Mouse (Mus musculus) frontal cortex, postnatal 36 days (tissue): ENCODE measurements around the gene Ccdc175.

Experiments
- DNase-seq, 2 experiments: peaks; one replicate each; pipeline ENCODE4 v3.0.0; 2022; ENCODE audit warnings: low spot score in 2 of 2

Gene Ccdc175

DNA sequence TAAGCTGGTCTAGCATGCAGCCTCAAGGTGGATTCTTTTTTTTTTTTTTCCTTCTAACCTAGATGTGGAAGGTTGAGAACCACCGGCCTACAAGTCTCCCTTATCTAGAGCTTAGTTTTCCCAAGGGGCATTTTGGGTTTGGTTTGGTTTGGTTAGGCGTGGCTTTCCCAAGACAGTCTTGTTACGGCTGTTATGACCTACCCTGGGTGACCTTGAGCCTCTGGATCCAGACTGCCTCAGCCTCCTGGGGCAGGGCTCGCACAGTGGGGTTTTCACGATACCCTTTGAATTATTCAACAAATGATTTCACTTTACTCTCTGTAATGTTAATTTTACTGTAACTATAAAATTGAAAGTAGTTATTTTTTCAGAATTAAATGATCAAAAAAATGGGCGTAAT lies 82.1 kb downstream of the Ccdc175 start:
- no peak for DNase-seq

DNA sequence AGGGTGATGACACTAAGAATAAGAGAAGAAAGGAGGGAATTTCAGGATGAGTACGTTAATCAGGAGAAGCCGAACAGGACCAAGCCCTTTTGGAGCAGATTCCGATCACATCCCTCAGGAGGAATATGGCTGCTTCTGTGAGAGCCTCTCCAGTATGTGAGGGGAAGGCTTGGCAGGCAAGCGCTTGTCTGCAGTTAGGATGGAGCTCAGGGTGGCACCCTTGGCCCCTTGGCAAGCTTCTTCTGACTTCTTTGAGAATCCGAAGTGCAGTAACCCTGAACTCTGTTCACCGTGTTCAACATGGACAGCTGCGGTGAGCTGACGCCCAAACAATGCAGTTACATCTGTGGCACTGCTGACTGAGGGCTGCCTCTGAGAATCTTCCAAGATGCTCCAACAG lies 87.9 kb downstream of the Ccdc175 start:
- DNase-seq, result no peak

DNA sequence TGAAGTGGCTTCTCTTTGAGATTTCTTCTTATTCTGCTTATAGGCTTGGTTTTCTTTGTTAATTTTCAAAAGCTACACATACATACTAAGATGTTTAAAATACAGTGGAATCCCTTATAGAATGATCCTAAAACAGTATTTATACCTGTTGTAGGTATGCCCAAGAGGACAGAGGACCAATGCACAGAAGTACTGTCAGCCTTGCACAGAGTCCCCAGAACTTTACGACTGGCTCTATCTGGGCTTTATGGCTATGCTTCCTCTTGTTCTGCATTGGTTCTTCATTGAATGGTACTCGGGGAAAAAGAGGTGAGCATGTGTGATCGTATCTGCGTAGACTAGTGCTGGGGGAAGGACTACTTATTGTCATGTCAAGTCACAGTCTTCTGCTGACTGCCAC lies 95.0 kb downstream of the Ccdc175 start:
- DNase-seq, result no peak

DNA sequence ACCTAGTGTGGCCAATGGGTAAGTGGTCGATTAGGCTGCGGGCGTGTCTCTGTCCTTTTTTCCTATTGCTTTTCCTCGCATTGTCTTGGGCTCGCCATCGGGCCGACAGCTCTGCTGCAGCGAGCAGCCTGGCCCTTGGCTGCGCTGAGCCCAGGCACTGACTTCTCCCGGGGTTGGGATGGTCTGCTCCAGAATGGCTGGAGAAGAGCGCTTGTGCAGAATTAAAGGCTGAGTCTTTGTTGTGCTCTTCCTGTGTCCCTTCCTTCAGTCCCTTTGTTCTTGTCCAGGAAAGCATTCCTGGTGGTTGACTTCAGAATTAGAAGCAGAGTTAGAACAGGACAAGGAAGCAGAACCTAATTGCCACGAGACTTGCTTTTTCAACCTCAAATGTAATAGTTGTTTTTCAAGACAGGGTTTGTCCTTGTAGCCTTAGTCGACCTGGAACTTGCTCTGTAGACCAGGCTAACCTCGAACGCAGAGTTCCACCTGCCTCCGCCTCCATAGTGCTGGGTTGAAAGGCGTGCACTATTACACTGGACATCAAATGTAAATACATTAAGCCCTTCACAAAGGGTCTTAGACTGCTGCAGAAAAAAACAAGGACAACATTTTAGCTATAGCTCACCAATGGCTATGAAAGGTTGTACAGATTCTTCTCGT lies 98.5 kb downstream of the Ccdc175 start:
- DNase-seq, result no peak

DNA sequence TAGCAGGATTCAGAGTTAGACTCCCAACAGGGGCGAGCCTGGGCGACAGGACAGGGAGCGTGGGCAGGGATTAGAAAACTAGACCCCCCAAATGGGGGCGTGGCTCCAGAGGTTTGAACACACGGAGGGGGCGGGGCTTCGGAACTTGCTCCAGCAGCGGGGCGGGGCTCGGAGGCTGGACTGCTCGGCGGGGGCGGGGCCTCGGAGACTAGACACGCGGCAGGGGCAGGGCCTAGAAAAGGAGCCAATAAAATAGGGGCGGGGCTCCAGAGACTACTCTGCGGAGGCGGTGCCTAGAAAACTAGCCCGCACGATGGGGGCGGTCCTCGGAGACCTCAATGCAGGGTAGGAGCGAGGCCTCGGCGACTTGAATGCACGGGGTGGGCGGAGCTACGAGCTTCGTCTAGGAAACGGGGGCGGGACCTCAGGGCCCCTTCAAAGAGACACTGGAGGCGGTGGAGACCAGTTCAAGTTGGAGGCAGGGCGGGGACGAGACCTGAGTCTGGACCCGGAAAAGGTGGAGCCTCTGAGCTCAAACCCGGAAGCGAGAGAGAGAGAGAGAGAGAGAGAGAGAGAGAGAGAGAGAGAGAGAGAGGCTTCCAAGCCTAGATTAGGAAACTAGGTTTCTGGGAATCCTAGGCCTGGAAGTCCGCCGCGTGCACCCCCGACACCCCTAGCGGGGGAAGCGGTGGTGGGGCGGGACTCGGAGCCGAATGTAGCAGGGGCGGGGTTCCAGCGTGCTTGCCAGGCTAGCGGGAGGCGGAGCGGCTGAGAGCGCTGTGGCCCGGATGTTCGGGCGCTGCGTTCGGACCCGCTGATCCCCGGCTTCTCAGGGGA lies 99.3 kb downstream of the Ccdc175 start, which contains the start of the genes L3hypdh and Jkamp:
Gene L3hypdh, minus strand, starts transcription at position 111 of the 837 bp plus-strand sequence.
Gene Jkamp, plus strand, starts transcription at position 261 of the 837 bp plus-strand sequence.
- peak; percentile 98 for DNase-seq

DNA sequence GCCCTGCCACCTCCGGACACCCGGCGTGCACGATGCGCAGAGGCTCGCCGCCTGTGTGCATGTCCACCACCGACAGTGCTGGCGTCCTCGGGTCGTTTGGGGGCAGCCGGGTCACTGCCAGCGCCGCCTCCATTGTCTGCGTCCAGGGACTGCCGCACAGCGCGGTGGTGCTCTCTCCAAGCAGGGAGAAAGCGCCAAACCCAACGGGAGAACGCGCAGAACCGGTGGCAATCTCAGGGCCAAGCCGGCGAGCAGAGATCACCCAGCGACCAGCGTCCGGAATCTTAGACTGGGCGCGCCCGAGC lies 99.9 kb downstream of the Ccdc175 start:
- DNase-seq, result no peak

DNA sequence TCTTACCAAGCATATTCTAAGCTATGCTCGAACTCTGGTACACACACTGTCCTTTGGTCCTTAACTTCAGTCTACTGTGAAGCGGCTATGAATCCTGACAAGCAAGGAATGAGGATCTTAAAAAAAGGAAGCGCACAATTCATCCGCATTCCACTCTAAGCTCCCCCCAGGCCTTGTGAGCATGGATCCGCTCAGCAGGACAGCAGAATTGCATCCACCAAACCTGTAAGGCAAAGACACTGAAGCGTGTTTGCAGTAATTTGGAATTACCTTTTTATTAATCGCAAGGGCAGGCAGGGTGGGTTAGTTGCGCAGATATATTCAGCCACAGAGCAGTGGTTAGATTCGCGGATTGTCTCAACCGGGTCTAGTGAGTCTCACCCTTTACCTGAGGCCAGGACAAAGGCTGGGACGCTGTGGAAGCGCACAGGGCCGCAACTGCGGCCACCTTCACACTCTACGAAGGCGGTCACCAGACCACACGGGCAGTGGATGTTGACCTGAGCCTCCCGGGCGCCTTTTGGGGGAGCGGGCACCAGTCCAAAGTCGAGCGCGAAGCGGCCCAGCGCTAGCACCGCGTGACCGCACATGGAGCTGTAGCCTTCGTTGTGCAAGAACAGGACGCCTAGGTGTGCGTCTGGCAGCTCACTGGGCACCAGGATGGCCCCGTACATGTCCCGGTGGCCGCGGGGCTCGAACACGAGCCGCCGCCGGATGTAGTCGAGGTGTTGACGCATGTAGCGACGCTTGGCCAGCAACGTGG lies 100.4 kb downstream of the Ccdc175 start:
- no peak for DNase-seq

DNA sequence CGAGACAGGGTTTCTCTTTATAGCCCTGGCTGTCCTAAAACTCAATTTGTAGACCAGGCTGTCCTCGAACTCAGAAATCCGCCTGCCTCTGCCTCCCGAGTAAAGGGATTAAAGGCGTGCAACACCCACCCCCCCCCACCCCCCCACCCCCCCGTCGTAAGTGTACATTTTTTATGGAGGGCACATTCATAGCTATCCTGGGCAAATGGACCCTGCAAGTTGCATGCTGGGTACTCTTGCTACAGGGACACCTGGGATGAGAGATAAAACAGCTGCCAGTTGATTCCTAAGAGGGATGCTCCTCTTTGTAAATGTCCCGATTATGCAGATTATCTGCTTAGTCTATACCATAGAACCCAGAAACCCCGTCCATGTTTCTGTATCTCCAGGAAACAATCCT lies 101.6 kb downstream of the Ccdc175 start:
- no peak for DNase-seq

DNA sequence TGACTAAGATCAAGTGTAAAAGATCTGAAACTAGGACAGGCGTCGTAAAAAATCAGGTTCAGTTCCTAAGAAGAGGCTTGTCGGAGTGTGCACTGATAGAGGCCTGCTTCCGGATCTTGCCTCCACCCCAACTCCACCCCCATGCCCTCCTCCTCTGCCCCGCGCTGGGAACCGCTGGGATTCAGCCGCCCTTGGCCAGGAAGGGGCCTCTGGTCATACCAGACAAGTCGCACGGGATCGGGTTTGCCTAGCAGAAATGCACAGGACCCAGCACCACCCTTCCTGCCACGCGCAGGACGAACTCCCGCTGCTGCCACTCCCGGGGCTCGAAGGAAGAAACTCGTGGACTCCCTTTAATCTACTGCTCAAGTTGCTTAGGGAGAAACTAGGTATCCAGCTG lies 102.5 kb downstream of the Ccdc175 start:
- DNase-seq, result no peak

DNA sequence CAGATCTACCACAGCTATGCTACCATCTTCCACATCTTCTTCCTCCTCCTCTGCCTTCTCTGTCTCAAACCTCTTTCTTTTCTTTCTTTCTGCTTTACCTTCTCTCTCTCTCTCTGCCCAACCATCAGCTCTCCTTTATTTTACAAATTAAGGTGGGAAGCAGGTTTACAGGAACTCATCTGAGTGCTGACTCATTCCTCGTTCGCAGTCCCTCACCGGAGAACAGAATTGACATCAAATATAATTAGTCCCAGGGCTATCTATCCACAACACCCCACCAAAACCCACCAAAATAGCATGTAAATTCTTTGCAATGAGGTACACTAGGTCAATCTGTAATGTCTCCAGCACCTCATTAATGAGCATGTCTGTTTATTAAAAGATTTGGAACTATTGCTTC lies 102.9 kb downstream of the Ccdc175 start:
- DNase-seq, result no peak

DNA sequence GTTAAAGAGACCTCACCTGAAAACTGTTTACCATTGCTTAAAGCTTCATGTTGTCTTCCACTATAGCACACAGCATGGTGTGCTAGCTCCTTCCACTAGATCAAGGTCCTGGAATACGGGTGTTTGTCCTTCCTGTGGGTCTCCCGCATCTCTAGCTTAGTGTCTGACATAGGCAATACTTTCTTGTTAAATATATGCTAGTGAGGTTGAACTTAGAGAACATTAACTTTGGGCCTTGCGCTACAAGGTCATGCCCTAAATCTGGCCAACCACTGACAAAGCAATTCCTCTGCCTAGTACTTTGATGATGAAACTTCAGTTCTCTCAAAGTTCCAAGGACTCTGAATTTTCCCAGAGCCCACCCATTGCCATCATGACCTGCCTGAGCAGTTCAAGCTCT lies 106.6 kb downstream of the Ccdc175 start:
- no peak for DNase-seq

DNA sequence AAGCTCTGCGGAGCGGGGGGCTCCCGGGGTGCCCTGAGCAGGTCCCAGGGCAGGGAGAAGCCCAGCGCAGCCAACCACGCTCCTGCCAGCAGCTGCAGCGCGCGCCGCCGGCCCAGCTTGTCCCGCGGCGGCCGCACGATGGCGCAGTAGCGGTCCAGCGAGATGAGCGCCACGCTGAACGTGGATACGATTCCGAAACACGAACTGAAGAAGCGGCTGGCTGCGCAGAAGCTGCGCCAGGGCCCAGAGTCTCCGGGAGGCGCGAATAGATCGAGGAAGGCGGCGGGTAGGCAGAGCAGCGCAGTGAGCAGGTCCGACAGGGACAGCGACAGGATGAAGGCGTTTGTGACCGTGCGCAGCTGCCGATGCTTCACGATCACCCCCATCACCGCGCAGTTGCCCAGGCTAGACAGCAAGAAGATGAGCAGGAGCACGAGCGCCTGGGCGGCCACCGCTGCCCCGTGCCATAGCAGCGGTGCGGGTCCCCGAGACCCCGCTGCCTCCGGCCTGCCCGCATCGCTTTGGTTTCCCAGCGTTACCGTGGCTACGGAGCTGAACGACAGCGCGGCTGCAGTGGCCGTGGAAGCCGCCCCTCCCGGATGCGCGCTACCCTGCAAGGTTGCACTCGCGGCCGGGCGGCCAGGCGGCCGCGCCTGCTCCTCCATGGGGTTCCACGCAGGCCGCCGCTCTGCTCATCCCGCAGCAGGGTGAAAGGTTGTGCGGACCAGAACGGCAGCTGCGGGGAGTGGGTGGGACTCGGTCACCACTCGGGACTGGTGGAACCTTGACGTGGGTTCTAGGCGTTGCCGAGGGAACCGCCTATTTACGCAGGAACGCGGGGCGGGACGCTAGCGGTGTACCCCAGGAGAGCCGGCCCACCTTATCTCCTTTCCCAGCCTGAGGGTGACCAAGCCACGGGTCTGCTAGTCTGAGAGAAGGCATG lies 114.2 kb downstream of the Ccdc175 start, which contains the start of gene Gpr135:
Gene Gpr135, minus strand, starts transcription at position 799 of the 943 bp plus-strand sequence.
- peak; percentile 91 to 93 for DNase-seq

DNA sequence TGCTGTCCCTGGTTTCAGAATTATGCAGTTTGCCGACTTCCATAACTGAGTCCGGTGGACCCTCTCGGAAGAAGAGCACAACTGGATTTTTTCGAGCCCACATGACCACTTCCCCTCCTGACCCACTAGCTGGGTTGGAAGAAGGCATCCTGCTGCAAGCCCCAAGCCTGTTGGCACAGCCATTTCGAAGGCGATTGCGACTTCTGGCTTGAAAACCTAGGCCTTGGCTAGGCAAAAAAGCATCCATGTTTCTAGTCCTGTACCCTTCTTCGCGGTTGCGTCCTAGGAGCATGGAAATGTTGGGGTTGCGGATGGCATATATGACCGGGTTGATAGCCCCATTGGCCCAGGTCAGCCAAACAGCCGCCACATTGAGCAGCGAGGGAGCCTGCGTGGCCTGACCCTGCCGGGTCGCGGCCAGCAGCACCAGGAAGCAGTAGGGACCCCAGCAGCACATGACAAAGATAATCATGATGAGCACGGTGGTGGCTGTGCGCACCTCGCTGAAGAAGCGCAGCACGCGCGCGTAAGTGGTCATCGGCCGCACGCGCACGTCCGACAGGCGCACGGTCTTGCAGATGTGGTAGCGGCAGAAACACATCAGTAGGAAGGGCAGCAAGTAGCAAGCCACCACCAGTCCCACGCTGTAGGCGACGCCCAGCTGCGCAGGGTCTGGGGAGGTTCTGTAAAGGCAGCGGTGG lies 115.1 kb downstream of the Ccdc175 start:
- no peak for DNase-seq

DNA sequence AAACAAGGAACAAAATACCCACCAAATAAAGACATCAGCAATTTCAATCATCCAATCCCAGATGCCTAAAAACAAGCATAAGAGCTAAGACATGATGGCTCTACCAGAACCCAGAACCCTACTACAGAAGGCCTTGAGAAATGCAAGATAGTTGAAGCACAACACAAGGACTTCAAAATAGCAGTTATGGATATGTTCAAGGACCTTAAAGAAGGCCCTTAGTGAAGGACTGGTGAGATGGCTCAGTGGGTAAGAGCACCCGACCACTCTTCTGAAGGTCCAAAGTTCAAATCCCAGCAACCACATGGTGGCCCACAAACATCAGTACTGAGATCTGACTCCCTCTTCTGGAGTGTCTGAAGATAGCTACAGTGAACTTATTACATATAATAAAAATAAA lies 127.0 kb downstream of the Ccdc175 start:
- DNase-seq, result no peak

DNA sequence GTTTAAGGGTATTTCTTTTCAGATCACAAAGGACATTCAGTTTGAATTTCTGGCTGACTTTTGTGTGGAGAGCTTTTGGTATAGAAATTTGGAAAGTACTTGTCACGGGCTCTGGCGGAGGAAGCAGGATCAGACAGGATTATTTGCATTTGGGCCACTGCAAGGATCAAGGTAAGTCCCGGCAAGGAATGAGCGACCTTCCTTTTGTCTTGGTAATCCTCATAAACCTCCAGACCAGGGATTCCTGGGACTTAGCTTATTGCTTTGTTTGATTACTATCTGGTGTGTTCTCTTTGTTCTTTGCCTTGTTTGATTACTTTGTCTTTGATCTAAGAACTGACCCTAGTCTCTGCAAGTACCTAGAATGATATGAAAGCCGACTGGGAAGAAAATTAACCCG lies 131.0 kb downstream of the Ccdc175 start:
- DNase-seq, result no peak

DNA sequence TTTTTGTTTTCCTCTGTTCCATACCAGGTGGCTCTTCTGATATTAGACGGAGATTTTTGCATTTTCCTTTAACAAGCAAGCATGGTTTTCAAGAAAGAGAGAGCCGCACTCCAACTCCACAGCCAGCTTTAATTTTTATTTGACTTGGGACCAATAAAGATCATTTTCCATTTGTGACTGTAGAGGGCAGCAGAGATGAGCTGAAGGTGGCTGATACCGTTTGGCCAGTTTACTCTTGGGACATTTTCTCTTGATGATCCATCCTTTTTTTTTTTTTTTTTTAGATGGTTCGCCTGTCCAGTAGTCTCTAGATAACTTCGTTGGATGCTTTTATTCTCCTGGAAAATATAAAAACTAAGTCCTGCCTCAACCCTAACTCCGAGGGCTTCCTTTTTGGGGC lies 131.5 kb downstream of the Ccdc175 start:
- DNase-seq, result no peak

DNA sequence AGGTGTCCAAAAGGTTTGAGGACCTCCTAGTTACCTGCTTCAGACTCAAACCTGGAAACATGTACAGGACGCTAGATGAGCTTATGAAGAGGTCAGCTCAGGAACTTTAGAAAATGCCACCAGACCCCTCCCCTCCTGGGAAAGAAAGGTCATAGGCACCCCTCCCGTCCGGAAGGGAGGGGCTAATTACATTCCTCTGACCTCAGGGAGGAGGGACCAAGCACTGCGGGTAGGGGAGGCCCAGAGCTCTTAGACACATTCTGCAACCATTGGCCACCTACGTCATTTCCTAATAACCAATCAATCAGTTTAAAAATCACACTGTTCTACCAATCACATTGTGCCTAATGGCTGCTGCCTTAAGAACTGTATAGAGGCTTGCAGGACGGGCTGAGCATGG lies 132.3 kb downstream of the Ccdc175 start:
- DNase-seq, result no peak
